ENCODE assay signal across 8 mouse cellular contexts in genomic region chr3:60503196-60503595, GRCm38 (mm10). TPM values are rescaled to one million over a fixed set of nuclear protein-coding genes. Genes with fewer than 3 reads are reported as not detected.
A peak's percentile ranks its signal among the peaks of the same experiment; 100 is the strongest.
DNase-seq lines count a peak whose midpoint lies in the region; ATAC-seq and TF ChIP-seq lines count a peak whose summit lies in the region.

No protein-coding gene starts in this region.

- no peak for TF ChIP-seq EP300 in heart, adult 2 months (IDR thresholded peaks at IDR 0.05; ENCODE audit: insufficient read depth, low read depth, low read length)

- no peak for DNase-seq in heart, adult 2 months
- no peak for DNase-seq in heart, postnatal 14 days
- no peak for DNase-seq in testis, postnatal 10 days (ENCODE audit: low spot score)
- DNase-seq in gastrocnemius, postnatal 4 days (ENCODE audit: low spot score in 2 of 2) = no peak

- peak overlapping the region; percentile 100 for H3K27ac ChIP-seq in heart, adult 2 months
- H3K27ac ChIP-seq in testis, adult 2 months (ENCODE audit: control insufficient read depth, insufficient read depth, low read depth, low read length) = peak overlapping the region; percentile 72; the same call in 1 of the 2 replicates
- H3K27ac ChIP-seq in hindbrain, embryonic 16.5 days (ENCODE audit: low read depth, low read length) = no peak overlapping the region

- H3ac ChIP-seq in myocyte (ENCODE audit: control insufficient read depth, insufficient read length) = no peak overlapping the region

- TF ChIP-seq CTCF in heart, adult 2 months (IDR thresholded peaks at IDR 0.05) = peak; percentile 22
- TF ChIP-seq CTCF in testis, adult 2 months (IDR thresholded peaks at IDR 0.05; ENCODE audit: control insufficient read depth, insufficient read depth, insufficient replicate concordance, low read depth, low read length) = no peak

- peaks cover 33% of the 10 kb centered on the region for H3K4me1 ChIP-seq in heart, adult 2 months (ENCODE audit: control insufficient read depth, insufficient read depth, low read length)
- H3K4me1 ChIP-seq in testis, adult 2 months (ENCODE audit: control insufficient read depth, insufficient read depth, low read length) = peaks cover 6% of the 10 kb centered on the region
- H3K4me1 ChIP-seq in hindbrain, embryonic 16.5 days (ENCODE audit: control insufficient read depth, insufficient read depth, low read depth, low read length) = peaks cover 25% of the 10 kb centered on the region

- intact Hi-C loops in heart, adult 2 months (cut with DNase I) = loop anchor here (5.0 kb wide), 4 partner anchors 79 to 499 kb away; partner anchors contain the start of gene P2ry1
- intact Hi-C loops in heart, postnatal 14 days (cut with DNase I) = loop anchor here (5.0 kb wide), 2 partner anchors 74 to 99 kb away; no protein-coding TSS in a partner anchor

- no peaks in the 10 kb centered on the region for H3K27me3 ChIP-seq in heart, adult 2 months (ENCODE audit: control insufficient read depth, insufficient read depth, low read length)
- H3K27me3 ChIP-seq in testis, adult 2 months (ENCODE audit: control insufficient read depth, insufficient read depth, low read length) = no peaks in the 10 kb centered on the region
- no peaks in the 10 kb centered on the region for H3K27me3 ChIP-seq in hindbrain, embryonic 16.5 days (replicated peaks; ENCODE audit: control insufficient read depth, insufficient read depth, low read length)
- no peaks in the 10 kb centered on the region for H3K27me3 ChIP-seq in myocyte (ENCODE audit: control insufficient read depth, insufficient read depth, insufficient read length)

- no peak for ATAC-seq in hindbrain, embryonic 16.5 days
- ATAC-seq in erythroid progenitor cell, adult 5-6 weeks (replicated peaks; ENCODE audit: low FRiP score, poor library complexity, severe bottlenecking) = no peak

- H3K79me2 ChIP-seq in heart, adult 2 months (replicated peaks; ENCODE audit: control insufficient read depth, insufficient read depth, low read length) = peaks cover 7% of the 10 kb centered on the region
- peaks cover 64% of the 10 kb centered on the region for H3K79me2 ChIP-seq in myocyte (ENCODE audit: control insufficient read depth, insufficient read depth)

- H3K9ac ChIP-seq in heart, adult 2 months (ENCODE audit: low read depth, low read length) = peak overlapping the region; percentile 43; the same call in 1 of the 2 replicates
- no peak overlapping the region for H3K9ac ChIP-seq in hindbrain, embryonic 16.5 days (ENCODE audit: low read depth, low read length)

- peak overlapping the region; percentile 84 for H3K4me3 ChIP-seq in heart, adult 2 months
- no peak overlapping the region for H3K4me3 ChIP-seq in testis, adult 2 months (ENCODE audit: control insufficient read depth, low read depth, low read length)
- no peak overlapping the region for H3K4me3 ChIP-seq in hindbrain, embryonic 16.5 days (ENCODE audit: low read length)
- H3K4me3 ChIP-seq in myocyte = peak overlapping the region; percentile 43

- no peaks in the 10 kb centered on the region for H3K9me3 ChIP-seq in hindbrain, embryonic 16.5 days (ENCODE audit: control insufficient read depth, low read length)

- peak overlapping the region; percentile 21 for H3K4me2 ChIP-seq in hindbrain, embryonic 16.5 days (ENCODE audit: low read length)
- peak overlapping the region; percentile 81 for H3K4me2 ChIP-seq in myocyte (ENCODE audit: low read depth)

- WGBS in heart, adult 2 months = 6% methylated on average over 7 of the region's 7 CpGs
- 64% methylated on average over 7 of the region's 7 CpGs for WGBS in hindbrain, embryonic 16.5 days

- H3K36me3 ChIP-seq in heart, adult 2 months (ENCODE audit: control insufficient read depth, insufficient read depth, low read length) = peaks cover 47% of the 10 kb centered on the region
- H3K36me3 ChIP-seq in testis, adult 2 months (ENCODE audit: control insufficient read depth, insufficient read depth, low read length) = no peaks in the 10 kb centered on the region
- no peaks in the 10 kb centered on the region for H3K36me3 ChIP-seq in hindbrain, embryonic 16.5 days (ENCODE audit: control insufficient read depth, insufficient read depth, low read length)
- H3K36me3 ChIP-seq in myocyte (ENCODE audit: control insufficient read depth, insufficient read depth) = no peaks in the 10 kb centered on the region

- no peak for TF ChIP-seq POLR2A in heart, adult 2 months (IDR thresholded peaks at IDR 0.05; ENCODE audit: insufficient read depth, low read depth, low read length)
- TF ChIP-seq POLR2A in testis, adult 2 months (IDR thresholded peaks at IDR 0.05; ENCODE audit: control insufficient read depth, low read depth, low read length) = no peak
- no peak for TF ChIP-seq POLR2A in myocyte (IDR thresholded peaks at IDR 0.05; ENCODE audit: insufficient read length, low read depth)

TF ChIP-seq in myocyte, 11 proteins besides CTCF, POLR2A, EP300 and RAD21:
- TF ChIP-seq CEBPB (IDR thresholded peaks at IDR 0.05; ENCODE audit: insufficient read depth, poor library complexity, severe bottlenecking) (no peak), E2F4 (IDR thresholded peaks at IDR 0.05; ENCODE audit: insufficient read depth) (no peak), TCF12 (IDR thresholded peaks at IDR 0.05; ENCODE audit: insufficient read depth, poor library complexity, severe bottlenecking) (no peak), MYOD1 (IDR thresholded peaks at IDR 0.05; ENCODE audit: control insufficient read depth in 1 of 3, insufficient read length in 2 of 3, low read depth in 2 of 3) (no peak), MYOG (IDR thresholded peaks at IDR 0.05; ENCODE audit: control insufficient read depth in 1 of 3, insufficient read depth in 1 of 3, insufficient read length in 2 of 3, low read depth in 2 of 3) (no peak), POLR2AphosphoS2 (IDR thresholded peaks at IDR 0.05; ENCODE audit: insufficient read length, low read depth) (no peak), MAX (IDR thresholded peaks at IDR 0.05; ENCODE audit: low read depth) (no peak), TCF3 (IDR thresholded peaks at IDR 0.05; ENCODE audit: insufficient read length, low read depth) (no peak), REST (IDR thresholded peaks at IDR 0.05; ENCODE audit: insufficient read depth, insufficient read length) (no peak), SRF (IDR thresholded peaks at IDR 0.05; ENCODE audit: control insufficient read depth, insufficient read length, low read depth) (no peak), USF1 (IDR thresholded peaks at IDR 0.05; ENCODE audit: low read depth) (no peak)

RNA-seq across cellular contexts. Expression of gene Mbnl1, which starts 30.6 kb away (rescaled TPM):
- 100 to 1,000 TPM; 215 to 237 TPM for total RNA-seq in heart, adult 2 months (2021)
- 55.8 and 79.7 TPM in 2 replicates for polyA plus RNA-seq in heart, adult 2 months (2012; rRNA removed)
- total RNA-seq in heart, postnatal 14 days (2021) = 100 to 1,000 TPM; 182 to 189 TPM
- polyA plus RNA-seq in testis, adult 2 months (2012; rRNA removed) = 10.1 and 13.2 TPM in 2 replicates
- 45.0 and 54.3 TPM in 2 replicates for polyA plus RNA-seq in hindbrain, embryonic 16.5 days (2015; fragmentation: Nextera tagmentation; extraction: Ambion mirVana)
- 24.7 TPM for polyA plus RNA-seq in myocyte (2012; fragmentation: generic; extraction: Trizol)
- 290 and 329 TPM in 2 replicates for total RNA-seq in erythroid progenitor cell, adult 5-6 weeks (2015; ENCODE audit: low replicate concordance)
- total RNA-seq in erythroid progenitor cell, adult 5-6 weeks (2017; ENCODE audit: low replicate concordance) = 321 and 380 TPM in 2 replicates
- 100 to 1,000 TPM; 185 to 190 TPM for total RNA-seq in gastrocnemius, postnatal 4 days (2021)

Comparison
In these comparisons a context has a peak if more than half of its experiments do, and no peak if none do; other contexts are left out.
1. H3K4me3 ChIP-seq: peak in heart, adult 2 months (single experiment) and myocyte (single experiment); none in testis, adult 2 months (single experiment) and hindbrain, embryonic 16.5 days (single experiment).